Mouse (Mus musculus) adrenal gland, postnatal 10 days (tissue): ENCODE measurements around the gene Zfhx3. TPM values are rescaled to one million over a fixed set of nuclear protein-coding genes. Genes with fewer than 3 reads are reported as not detected.

Experiments used
- DNase-seq: peaks from one replicate; pipeline ENCODE4 v3.0.0; 2021; ENCODE audit warnings: mixed read lengths
- total RNA-seq, 2 experiments: library from RNA; stranded (reverse); gene quantifications; 2 replicates each; pipeline ENCODE4 v1.2.3; 2021

The Zfhx3 gene
- total RNA-seq, 2 experiments from 2014 or later = 25.8 to 31.5 TPM

DNA sequence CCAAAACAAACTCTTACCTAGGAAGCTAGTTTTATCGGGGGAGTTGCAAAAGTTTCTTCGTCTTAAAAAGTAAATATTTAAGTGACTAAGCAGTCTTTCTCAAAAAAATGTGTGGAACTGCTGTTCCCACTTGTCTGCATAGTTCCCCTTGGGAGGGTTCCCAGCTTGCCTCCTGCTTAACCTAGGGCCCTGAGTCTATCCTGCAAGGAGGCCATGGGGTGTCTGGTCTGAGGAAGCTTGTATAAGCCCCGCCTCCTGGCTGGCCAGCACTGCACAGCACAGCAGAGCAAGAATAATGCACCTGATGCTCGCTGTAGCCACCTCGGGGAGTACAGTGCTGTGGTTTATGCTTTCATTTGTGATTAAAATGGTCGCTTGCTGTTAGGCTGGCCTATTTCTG, 775.6 kb downstream of the Zfhx3 start:
- peak; percentile 70 for DNase-seq

DNA sequence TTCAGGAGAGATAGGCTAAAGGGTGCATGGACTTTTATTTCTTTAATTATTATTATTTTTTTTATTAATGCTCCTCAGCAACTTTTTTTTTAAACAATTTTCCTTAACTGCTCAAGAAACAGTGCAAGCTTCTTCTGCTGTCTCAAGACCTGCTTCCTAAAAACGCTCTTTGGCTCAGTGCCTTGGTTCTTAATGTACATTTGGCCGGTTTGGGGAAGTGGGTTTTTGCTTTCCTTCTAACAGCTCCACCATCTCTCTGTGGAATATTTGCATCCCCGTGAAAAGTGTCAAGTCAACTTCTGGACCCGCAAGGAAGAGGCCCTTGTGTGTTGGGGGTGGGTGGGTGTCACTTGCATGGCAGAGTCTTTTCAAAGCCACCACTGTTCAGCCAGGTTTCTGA, 778.4 kb downstream of the Zfhx3 start:
- DNase-seq = no peak

DNA sequence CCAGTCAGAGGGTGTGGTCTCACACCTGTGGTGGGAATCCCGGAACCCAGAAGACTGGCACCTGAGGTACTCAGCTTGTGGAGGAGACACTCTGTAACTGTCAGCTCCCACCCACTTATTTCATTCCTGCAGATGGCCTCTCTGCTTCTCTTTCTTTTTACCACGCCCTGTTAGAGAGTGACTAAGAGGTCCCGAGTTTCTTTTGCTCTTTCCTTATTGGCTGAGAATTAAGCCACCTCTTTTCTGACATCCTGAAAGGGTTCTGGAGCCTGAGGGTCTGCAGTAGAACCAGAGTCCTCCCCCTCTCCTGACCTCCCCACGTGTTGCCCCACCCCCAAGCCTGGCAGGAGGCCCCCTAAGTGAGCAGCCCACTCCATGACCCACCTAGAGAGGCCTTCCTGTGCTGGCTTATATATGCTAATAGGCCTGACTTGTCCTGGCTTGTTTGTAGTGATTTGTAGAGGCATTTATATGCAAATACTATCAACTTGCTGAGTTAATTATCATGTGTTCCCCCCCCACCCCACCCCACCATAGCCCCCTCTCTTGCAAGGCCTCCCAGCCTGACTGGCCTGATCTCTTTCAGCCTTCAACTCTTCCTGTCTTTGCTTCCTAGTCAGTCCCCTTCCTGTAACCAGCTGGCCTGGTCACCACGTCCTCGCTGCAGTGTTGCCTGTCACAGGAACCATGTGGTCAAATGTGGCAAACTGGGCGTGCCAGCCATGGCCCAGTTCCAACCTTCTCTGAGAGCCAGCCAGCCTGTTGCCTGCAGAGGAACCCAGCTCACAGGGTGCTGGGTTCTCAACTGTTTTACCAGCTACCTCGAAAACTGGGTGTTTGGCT, 780.4 kb downstream of the Zfhx3 start:
- DNase-seq = peak; percentile 91

DNA sequence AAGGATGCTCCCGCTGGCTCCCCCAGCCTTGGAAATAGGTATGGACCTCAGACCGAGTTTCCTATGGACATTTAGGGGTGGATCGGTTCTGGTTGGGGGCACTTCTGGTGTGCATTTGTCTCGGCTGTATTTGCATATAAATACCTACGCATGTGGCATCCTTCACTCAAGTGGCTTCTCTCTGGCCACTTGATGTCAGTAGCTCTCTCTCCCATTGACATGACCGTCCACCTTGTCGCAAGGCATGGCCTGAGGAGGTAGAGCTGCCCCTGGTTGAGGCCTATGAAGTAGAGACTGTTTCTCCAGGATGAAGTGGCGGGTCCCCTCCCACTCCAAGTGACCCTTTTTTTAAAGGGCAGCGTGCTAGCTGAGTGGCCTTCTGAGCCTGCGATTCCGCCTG, 781.2 kb downstream of the Zfhx3 start:
- no peak for DNase-seq

DNA sequence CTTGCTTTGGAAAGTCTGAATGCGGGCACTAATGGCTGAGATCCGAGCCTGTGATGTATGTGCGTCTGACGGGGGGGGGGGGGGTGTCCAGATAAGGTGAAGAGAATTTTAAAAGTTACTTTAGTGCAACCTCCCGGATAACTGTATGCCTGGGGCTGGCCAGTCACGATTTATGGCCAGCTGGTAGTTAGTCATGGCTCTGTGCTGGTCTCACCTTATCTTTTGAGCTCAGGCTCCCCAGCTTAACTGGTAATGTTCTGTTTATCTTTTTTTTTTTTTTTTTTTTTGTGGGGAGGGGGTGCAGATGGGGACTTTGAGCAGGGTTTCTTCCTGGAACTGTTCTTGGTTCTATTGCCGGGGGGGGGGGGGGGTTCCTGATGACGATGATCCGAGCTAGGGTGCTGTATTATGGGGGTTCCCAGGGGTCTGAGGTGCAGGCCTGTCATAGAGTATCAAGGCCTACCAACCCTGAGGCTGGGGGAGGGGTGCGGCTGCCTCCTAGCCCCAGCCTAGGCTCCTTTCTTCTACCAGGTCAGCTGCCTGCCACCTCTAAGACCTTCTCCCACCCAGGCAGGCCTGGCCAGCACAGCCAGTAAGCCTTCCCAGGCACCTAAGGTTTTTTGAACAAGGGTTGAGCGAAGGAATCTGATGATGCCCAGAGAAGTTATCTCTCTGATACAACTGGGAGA, 782.5 kb downstream of the Zfhx3 start:
- no peak for DNase-seq

DNA sequence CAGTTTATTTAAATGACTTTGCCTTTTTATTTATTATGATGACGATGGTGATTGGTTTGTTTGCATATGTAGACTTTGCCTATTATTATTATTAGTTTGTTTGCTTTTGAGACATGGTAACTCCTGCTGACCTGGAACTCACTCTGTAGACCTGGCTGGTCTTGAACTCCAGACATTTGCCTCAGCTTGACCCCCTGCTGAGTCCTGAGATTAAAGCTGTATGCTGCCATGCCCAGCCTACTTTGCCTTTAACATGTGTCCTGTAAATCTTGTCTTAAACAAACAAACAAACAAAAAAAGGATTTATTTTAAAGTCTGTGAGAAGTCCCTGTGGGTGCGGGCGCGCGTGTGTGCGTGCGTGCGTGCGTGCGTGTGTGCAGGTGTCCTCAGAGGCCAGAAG, 783.2 kb downstream of the Zfhx3 start:
- no peak for DNase-seq

DNA sequence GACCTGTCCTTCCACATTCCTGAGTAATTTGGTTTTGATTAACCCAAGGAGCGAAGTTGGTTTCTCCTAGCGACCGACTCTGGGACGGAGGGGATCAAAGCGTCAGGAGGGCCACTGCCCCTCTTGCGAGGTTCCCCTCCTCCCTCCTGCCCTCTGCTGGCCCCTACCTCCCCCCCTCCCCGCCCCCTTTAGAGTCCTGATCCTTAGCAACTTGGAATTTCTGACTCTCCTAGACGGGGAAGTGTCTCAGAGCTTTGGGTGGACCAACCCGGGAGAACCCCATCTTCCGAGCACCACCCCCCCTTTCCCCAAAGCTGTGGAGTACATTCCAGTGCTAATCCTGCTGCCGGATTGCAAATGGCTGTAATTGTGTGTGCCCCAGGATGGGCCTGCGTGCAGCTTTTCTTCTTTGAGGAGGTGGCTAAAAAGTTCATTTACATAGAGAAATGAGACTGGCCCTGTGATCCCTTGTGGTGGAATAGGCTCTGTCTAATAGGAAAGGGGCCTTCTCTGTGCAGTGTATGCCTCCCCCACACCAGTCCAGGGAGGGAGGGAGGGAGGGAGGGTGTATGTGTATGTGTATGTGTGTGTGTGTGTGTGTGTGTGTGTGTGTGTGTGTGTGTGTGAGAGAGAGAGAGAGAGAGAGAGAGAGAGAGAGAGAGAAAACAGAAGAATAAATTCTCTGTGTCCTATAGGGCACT, 784.2 kb downstream of the Zfhx3 start:
- DNase-seq = no peak

DNA sequence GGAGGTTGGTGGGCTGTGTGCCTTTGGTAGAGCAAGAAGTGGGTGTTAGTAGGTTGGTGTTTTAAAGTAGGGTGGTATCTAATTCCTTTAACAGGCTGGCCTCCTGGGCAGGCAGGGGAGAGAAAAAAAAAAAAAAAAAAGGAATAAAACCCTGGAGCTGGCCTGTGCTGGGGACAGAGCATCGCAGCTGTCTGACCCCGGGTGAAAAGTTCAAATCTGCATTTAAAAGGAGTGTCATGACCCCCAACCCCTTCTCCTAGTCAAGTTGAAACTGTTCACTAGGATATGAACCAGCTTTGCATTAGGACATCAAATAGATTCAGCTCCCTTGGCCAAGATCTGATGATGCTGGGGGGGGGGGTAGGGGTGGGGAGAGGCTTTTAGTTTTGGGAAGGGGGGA, 786.7 kb downstream of the Zfhx3 start:
- no peak for DNase-seq

DNA sequence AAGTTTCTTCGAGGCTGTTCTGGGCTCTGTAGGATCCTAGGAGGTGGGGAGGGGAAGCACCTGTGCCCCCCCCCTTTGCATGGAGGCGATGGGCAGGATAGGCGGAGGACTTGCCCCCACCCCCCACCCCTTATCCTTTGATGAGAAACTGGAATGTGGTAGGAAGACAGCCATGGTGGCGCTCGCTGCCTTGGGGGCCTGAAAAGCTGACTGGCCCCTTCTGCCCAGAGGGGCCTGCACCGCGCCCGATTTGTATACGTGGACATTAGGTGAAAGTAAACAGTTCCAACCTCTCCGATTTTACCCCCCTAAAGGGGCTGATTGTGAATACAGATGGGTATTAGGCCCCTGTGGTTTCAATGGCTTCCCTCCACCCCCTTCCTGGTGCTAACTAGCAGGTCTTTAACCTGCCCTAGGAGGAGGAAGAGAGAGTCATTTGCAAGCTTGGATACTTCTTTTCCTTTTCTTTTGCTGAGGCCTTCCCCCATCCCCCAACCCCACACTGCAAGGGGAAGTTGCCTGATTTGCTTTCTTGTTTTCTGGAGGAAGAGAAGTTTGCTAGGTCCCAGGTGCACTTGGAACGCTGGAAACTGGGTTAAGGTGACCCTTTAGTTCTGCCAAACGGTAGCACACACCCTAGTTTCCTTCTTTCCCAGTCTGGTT, 787.4 kb downstream of the Zfhx3 start:
- no peak for DNase-seq

DNA sequence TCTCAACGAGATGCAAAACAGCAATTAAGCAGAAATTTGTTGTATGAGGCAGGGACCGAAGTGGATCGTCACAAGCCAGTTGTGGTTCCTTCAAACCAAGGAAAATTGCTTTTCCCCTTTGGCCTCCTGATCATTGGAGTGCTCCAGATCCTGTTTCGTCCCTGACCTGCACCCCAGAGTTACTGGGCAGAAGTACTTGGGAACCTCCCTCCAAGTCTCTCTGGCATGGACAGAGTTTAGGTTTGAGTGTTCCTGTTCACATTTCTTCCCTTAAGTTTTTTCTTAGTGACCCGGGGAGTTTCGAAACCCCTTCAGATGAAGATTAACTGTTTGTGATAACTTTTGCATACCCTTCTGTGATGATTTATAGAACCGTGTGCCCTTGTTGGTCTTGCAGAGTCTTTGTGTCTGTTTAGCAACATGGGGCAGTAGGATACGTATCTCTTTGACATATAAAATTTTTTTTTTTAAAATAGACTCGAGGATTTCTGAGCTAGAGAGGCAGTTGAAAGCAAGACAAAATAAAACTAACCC, 788.5 kb downstream of the Zfhx3 start:
- no peak for DNase-seq

DNA sequence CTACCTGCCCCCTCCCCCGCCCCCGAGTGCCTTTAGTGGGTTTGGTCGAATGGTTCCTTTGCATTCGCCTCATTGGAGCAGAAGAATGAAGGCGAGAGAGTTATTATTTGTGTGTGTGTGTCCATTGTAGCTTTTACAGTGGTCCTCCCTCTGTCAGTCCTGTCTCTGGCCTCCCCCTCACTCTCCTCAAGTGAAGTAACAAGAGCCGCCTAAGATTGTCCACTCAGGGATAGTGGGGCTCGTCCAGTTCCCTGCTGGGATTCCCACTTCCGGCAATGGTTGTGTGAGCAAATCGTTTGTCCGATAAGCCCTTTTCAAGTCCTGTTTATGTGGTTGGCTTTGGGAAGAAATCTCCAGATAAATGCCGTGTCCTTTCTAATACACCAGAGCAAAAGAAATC, 790.1 kb downstream of the Zfhx3 start:
- DNase-seq = no peak

DNA sequence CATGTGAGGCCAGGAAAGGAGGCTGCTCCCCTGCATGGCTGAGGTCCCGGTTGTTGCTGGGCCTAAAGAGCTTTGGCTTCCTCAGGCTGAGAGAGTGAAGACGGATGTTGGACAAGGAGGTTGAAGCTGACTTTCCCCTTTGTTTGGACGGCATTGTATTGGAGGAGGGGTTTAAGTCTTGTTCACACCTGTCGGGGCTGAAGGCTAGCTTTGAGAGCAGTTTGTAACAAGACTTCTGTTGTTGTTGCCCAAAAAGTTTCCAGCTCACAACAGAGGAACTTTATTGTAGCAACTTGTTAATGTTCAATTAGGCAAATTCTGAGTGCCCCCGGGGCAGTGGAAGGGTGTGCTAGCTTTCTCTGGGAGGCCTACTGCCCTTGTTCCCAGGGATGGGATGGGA, 790.9 kb downstream of the Zfhx3 start:
- no peak for DNase-seq

DNA sequence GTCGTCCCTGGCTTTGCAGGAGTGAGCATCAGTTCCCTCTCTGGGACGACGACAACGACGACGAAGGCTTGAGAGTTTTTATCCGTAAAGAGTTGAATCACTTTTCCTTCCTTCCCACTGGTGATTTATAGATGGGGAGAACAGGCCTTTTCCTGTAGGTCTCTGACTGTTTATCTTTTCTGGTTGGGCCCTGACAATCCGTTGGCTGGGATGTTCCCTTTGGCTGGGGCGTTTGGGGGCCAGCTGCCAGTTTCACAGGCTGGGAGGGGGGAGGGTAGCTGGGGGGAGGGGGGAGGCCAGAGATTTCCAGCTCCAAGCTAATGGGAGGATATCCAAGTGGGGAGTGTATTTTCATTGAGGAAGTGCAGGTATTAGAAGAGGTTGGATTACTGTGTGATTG, 794.0 kb downstream of the Zfhx3 start:
- peak; percentile 56 for DNase-seq

DNA sequence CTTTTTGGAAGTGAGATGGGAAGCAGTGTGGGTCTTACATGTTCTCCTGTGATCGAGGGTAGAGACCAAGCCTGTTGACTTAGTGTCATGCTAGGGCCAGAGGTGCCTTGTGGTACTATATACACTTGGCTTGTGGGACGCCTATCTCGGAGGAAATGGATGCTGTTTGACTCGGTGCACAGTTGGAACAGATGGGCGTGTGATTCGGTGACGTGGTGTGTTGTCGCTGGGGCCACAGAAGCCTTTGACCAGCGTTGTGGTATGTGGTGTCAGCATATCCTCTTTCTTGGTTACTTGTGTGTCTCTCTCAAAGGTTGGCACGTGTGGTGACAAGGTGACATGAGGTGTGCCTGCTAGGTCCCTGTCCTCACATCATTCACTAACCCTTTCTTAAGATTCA, 795.7 kb downstream of the Zfhx3 start:
- DNase-seq = no peak

DNA sequence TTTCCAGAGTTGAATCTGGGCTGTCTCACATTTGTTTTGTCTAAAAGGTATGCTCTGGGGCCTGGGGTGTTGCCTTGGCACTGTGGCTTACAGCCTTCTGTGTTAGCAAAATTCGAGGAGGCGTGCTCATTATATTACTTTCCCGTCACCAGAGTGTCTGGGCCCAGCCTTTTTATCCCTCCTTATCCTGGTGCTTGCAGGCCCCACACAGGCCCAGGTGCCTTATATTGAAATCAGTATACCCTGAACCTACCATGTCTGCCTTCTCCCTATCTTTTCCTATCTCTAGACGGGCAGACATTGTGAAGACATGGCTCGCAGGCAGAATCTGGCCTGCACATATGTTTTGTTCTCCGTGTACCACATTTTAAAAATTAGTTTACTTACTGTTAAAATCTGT, 797.1 kb downstream of the Zfhx3 start:
- DNase-seq = no peak

DNA sequence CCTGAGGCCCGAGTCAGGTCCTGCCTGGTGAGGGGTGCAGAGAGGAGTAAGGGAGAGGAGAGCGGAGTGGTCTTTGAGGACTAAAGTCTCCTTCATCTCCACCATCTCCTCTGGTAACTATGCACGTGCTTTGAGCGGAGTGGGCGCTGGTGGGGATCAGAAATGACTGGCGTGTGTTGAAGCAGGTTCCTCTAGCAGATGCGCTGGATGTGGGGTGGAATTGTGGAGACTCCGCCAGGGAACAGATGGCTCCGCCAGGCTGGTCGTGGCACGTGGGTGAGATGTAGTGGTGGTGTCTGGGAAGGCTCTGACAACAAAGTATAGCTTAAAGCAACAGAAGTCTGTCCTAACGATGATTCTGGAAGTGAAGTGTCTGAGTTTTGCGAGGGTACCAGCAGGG, 798.0 kb downstream of the Zfhx3 start:
- DNase-seq = no peak

DNA sequence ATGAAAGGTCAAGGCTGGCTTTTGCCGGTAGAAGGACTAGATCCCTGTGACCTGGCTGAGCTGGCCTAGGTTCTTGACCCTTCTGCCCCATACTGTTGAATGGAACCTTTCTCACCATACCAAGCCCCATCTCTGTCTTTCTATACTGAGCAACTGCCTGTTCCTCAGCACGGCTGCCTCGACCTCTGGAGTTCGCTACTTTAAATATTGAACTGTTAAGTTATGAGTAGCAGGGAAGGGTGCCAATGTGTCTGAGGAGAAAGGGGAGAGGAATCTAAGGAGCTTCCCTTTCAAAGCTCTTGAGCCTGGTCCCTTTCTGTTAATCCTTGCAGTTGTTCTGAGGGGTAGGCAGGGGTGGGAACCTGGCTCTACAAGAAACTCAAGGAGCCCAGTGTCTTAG, 799.2 kb downstream of the Zfhx3 start:
- DNase-seq = no peak

DNA sequence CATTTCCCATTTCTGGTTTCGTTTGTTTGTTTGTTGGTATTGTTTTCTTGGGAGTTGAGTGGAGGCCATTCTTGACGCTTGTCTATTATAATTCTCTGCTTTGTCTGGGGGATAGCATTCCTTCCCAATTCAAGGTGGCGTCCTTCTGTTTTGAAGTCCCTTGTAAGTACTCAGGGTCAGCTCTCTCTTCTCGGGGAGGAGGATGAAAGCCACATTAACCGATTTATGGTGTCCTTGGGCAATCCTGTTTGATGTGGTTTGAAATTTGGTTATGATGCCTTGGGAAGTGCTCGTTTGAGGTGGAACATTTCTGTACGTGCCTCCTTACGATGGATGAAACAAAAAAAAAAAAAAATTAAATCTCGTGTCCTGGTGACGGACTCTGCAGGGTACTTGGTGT, 800.0 kb downstream of the Zfhx3 start:
- no peak for DNase-seq

DNA sequence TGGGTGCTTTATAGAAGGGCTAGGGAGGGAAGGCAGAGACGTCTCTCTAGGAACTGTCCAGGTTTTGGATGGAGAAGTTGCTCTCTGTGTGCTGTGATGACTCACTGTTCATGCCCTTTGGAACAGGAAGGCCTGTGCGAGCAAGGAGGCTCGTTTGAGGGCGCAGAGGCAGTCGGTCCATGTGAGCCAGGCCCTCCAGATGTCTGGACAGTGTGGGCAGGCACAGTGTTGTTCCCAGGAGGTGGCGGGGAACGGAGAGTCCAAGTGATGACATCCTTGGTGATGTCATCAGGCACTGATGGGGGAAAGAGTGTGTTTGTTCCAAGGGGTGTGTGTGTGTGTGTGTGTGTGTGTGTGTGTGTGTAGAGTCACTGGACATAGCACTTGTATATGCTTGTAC, 800.8 kb downstream of the Zfhx3 start:
- peak; percentile 71 for DNase-seq

DNA sequence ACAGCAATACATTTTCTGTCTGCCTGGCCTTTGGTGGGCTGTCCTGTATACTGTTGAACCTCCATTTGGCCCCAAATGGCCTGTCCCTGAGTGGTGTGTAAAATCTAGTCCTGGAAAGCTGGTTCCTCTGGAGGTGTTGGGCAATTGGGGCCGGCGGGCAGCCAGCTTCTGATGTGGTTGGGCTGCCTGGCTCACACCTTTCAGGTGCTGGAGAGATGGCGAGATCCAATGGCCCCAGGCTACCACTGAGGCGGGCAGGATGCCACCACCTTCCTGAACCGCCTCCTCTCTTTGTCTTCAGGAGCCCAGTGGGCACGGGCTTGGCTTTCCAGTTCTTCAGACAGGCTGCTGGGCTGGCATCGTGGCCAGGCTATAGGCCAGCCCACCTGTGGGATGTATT, 803.1 kb downstream of the Zfhx3 start:
- DNase-seq = no peak

DNA sequence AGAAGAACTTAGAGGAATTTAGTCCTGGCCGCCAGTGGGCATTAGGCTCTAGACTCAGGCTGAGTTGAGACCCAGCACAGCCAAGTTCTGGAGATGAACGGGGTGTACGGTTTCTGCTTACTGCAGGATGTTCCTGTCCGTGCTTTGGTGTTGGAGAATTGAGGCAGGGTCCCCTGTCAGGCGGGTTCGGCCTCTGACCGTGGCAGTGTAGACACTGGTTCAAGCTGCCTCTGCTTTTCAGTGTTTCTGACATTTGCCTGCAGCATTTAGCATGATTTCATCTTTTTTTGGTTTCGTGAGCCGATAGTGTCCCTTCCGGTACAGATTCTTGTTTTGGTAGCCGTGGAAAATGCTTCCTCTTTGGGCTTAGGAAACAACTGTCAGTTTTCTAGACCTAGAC, 805.7 kb downstream of the Zfhx3 start:
- no peak for DNase-seq

DNA sequence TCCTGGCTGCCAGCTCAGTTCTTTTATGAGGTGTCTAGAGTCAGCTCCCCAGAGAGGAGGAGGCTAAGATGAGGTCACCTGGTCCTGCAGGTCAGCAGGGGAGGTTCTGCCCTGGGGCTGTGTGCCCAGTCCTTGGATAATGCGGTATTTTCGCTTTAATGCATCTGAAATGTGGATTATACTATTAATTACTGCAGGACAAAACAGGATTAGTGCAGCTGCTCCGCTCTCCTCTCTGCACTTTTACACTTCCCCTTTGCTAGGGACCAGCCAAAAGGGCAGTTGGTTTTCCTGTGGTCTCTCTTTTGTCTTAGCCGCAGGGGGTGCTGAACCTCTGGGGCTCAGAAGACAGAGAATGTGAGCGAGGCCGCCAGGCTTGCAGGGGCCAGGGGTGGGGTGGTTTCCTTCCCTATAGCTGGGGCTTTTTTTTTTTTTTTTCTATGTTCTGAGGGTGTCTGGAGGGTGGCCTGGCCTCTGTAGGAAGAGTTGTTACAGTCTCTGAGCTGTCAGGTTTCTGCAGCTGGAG, 806.5 kb downstream of the Zfhx3 start:
- DNase-seq = no peak
